Mouse (Mus musculus) B cell, adult 2 months (primary cell): ENCODE results near the gene Pigyl.
"Not testable (repeated sequence)": the region's sequence is repeated elsewhere in the genome, so short reads cannot be mapped to it uniquely, and the experiment has no call there.

ENCODE experiments used
- DNase-seq, 2 experiments: peaks; one replicate each; pipeline ENCODE4 v3.0.0; 2022

Gene Pigyl

GRCm38 (mm10) chr9:22139746-22140145 lies 16.9 kb upstream of the Pigyl start:
- no peak for DNase-seq

- DNase-seq, result peak; percentile 95
Observed at GRCm38 (mm10) chr9:22143108-22144037, 13.3 kb upstream of the Pigyl start.

- DNase-seq, result no peak
Observed at GRCm38 (mm10) chr9:22144304-22144965, 12.2 kb upstream of the Pigyl start.

- peak in 1 of 2 experiments; percentile 10 for DNase-seq
Observed at GRCm38 (mm10) chr9:22149426-22150248, 7.0 kb upstream of the Pigyl start.

- not testable (repeated sequence) for DNase-seq
Observed at GRCm38 (mm10) chr9:22150249-22150693, 6.4 kb upstream of the Pigyl start.

GRCm38 (mm10) chr9:22150946-22151345 lies 5.7 kb upstream of the Pigyl start:
- DNase-seq, result no peak

GRCm38 (mm10) chr9:22153810-22154209 lies 2.8 kb upstream of the Pigyl start:
- DNase-seq, result no peak

- DNase-seq, result peak; percentile 86 to 87
Observed at GRCm38 (mm10) chr9:22155614-22156013, 1.0 kb upstream of the Pigyl start.

- DNase-seq, result peak in 1 of 2 experiments; percentile 10
Observed at GRCm38 (mm10) chr9:22157516-22158265, 1.0 kb downstream of the Pigyl start.

- no peak for DNase-seq
Observed at GRCm38 (mm10) chr9:22161299-22161698, 4.7 kb downstream of the Pigyl start.

GRCm38 (mm10) chr9:22162305-22162704 lies 5.7 kb downstream of the Pigyl start:
- DNase-seq, result no peak

GRCm38 (mm10) chr9:22162912-22163311 lies 6.3 kb downstream of the Pigyl start:
- DNase-seq, result no peak

- DNase-seq, result peak; percentile 34 to 35
Observed at GRCm38 (mm10) chr9:22164711-22165668, 8.3 kb downstream of the Pigyl start.

GRCm38 (mm10) chr9:22165964-22166363 lies 9.3 kb downstream of the Pigyl start:
- DNase-seq, result no peak

- DNase-seq, result peak; percentile 11 to 14
Observed at GRCm38 (mm10) chr9:22166686-22167085, 10.0 kb downstream of the Pigyl start.

- no peak for DNase-seq
Observed at GRCm38 (mm10) chr9:22167751-22168150, 11.1 kb downstream of the Pigyl start.

GRCm38 (mm10) chr9:22169327-22169726 lies 12.7 kb downstream of the Pigyl start:
- DNase-seq, result no peak

- no peak for DNase-seq
Observed at GRCm38 (mm10) chr9:22172318-22172717, 15.7 kb downstream of the Pigyl start.

- DNase-seq, result no peak
Observed at GRCm38 (mm10) chr9:22188025-22188611, 31.5 kb downstream of the Pigyl start, which contains the start of gene Zfp872. Gene Zfp872 (plus strand): TSS chr9:22188090.

GRCm38 (mm10) chr9:22196412-22196811 lies 39.8 kb downstream of the Pigyl start:
- no peak for DNase-seq
